Mouse (Mus musculus): ENCODE measurements around the gene Ascc1. TPM values are rescaled to one million over a fixed set of nuclear protein-coding genes. Genes with fewer than 3 reads are reported as not detected.

Gene Ascc1
- polyA plus RNA-seq, 1 experiment from 2014 or later, result 45.2 TPM

DNA sequence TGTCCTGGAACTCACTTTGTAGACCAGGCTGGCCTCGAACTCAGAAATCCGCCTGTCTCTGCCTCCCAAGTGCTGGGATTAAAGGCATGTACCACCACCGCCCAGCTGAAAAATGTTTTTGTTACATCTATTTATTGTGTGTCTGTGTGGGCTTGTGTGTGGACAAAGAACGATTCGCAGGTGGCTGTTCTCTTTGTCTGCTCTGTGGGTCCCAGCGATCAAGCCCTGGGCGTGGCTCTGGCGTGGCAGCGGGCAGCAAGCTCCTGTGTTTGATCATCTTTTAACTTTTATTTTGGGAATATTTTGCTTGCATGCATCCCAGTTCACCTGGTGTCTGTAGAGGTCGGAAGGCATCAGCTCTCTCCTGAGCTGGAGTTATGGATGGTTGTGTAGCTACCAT lies 48.0 kb downstream of the Ascc1 start:
- H3K36me3 ChIP-seq (ENCODE audit: control insufficient read depth, insufficient read depth, low read length), result no peaks in the 10 kb centered on the region
- 93% methylated on average over 10 of the region's 10 CpGs for whole genome bisulfite sequencing
- DNase-seq (ENCODE audit: low spot score), result no peak

DNA sequence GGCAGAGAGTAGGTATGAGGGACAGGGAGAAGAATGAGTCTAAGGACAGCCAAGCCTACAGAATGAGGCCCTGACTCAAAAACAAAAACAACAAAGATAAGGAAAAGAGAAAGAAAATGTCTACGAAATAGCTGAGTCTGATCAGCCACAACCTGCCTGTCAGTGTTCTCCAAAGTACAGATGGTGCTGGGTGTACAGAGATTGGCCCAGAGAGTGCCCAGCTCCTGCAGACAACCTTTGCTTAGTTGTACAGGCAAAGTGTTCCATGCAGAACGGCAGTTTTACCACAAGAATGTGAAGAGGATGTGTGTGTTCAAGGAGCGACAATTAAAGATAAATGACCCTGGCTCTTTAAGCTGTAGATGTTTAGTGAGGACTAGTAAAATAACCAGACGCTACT lies 50.5 kb downstream of the Ascc1 start:
- Histone ChIP-seq H3K4me2 (ENCODE audit: low read depth, severe bottlenecking) (no peak overlapping the region), H3K4me1 (ENCODE audit: control insufficient read depth, insufficient read depth, low read length) (no peaks in the 10 kb centered on the region), H3K27me3 (ENCODE audit: control insufficient read depth, insufficient read depth, low read length) (no peaks in the 10 kb centered on the region), H3K9me3 (ENCODE audit: control insufficient read depth, low read length) (no peaks in the 10 kb centered on the region), H3K36me3 (ENCODE audit: control insufficient read depth, insufficient read depth, low read length) (no peaks in the 10 kb centered on the region), H3K4me3 (ENCODE audit: low read depth, low read length) (no peak overlapping the region), H3K27ac (replicated peaks; ENCODE audit: low read depth, low read length) (no peak overlapping the region), H3K9ac (ENCODE audit: low read length) (no peak overlapping the region)
- WGBS, result 68% methylated on average over 4 of the region's 4 CpGs
- DNase-seq (ENCODE audit: low spot score) (no peak), ATAC-seq (ENCODE audit: insufficient number of reproducible peaks, low FRiP score, low TSS enrichment, low read depth) (no peak)

More for the DNA sequence above, 48.0 kb downstream of the Ascc1 start:
- Histone ChIP-seq H3K27me3 (ENCODE audit: control insufficient read depth, insufficient read depth, low read length) (no peaks in the 10 kb centered on the region), H3K9ac (ENCODE audit: low read length) (no peak overlapping the region), H3K9me3 (ENCODE audit: control insufficient read depth, low read length) (no peaks in the 10 kb centered on the region), H3K27ac (replicated peaks; ENCODE audit: low read depth, low read length) (no peak overlapping the region), H3K4me3 (ENCODE audit: low read depth, low read length) (no peak overlapping the region), H3K4me1 (ENCODE audit: control insufficient read depth, insufficient read depth, low read length) (no peaks in the 10 kb centered on the region), H3K4me2 (ENCODE audit: low read depth, severe bottlenecking) (no peak overlapping the region)
- no peak for ATAC-seq (ENCODE audit: insufficient number of reproducible peaks, low FRiP score, low TSS enrichment, low read depth)

DNA sequence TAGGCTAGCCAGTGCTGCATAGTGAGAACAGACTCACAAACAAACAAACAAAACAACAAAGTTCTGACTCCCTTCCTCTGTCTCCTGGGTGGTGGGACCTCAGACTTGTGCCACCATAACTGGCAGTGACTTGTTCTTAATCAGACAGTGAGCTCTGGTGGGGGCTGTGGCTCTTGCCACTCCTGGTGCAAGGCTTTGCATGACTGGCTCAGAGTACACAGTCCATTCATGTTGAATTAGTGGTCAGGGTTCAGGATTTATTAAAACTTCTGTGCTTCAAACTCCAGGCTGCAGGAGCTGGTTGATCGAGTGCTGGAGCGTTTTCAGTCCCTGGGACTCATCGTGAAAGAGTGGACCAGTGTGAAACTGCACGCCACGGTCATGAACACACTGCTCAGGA lies 59.6 kb downstream of the Ascc1 start:
- no peak for ATAC-seq (ENCODE audit: insufficient number of reproducible peaks, low FRiP score, low TSS enrichment, low read depth)
- Histone ChIP-seq H3K4me1 (ENCODE audit: control insufficient read depth, insufficient read depth, low read length) (no peaks in the 10 kb centered on the region), H3K4me3 (ENCODE audit: low read depth, low read length) (no peak overlapping the region), H3K9ac (ENCODE audit: low read length) (no peak overlapping the region), H3K27me3 (ENCODE audit: control insufficient read depth, insufficient read depth, low read length) (no peaks in the 10 kb centered on the region), H3K4me2 (ENCODE audit: low read depth, severe bottlenecking) (no peak overlapping the region), H3K27ac (replicated peaks; ENCODE audit: low read depth, low read length) (no peak overlapping the region), H3K36me3 (ENCODE audit: control insufficient read depth, insufficient read depth, low read length) (no peaks in the 10 kb centered on the region), H3K9me3 (ENCODE audit: control insufficient read depth, low read length) (no peaks in the 10 kb centered on the region)
- 89% methylated on average over 5 of the region's 5 CpGs for WGBS
- no peak for DNase-seq (ENCODE audit: low spot score)

DNA sequence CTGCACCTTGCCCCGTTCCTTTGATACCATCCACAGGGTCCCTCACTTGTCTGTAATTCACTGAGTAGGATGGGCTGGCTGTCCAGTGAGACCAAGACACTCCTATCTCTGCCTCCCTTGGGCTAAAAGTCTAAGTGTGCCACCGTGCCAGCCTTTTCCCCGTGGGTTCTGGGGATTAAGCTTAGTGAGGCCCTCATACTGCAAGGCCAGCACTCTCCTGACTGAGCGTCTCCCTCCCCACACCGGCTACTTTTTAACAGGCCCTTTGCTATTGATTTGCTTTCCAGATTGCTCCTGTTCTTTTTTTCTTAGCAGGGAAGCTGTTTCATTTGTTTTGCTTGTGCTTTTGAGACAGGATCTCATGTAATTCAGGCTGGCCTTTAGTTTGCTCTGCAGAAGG lies 60.3 kb downstream of the Ascc1 start:
- DNase-seq (ENCODE audit: low spot score) (no peak), ATAC-seq (ENCODE audit: insufficient number of reproducible peaks, low FRiP score, low TSS enrichment, low read depth) (no peak)
- Histone ChIP-seq H3K4me2 (ENCODE audit: low read depth, severe bottlenecking) (no peak overlapping the region), H3K4me3 (ENCODE audit: low read depth, low read length) (no peak overlapping the region), H3K27me3 (ENCODE audit: control insufficient read depth, insufficient read depth, low read length) (no peaks in the 10 kb centered on the region), H3K36me3 (ENCODE audit: control insufficient read depth, insufficient read depth, low read length) (no peaks in the 10 kb centered on the region), H3K27ac (replicated peaks; ENCODE audit: low read depth, low read length) (no peak overlapping the region), H3K9ac (ENCODE audit: low read length) (no peak overlapping the region), H3K9me3 (ENCODE audit: control insufficient read depth, low read length) (no peaks in the 10 kb centered on the region), H3K4me1 (ENCODE audit: control insufficient read depth, insufficient read depth, low read length) (no peaks in the 10 kb centered on the region)
- WGBS, result 42% methylated on average over 5 of the region's 5 CpGs

DNA sequence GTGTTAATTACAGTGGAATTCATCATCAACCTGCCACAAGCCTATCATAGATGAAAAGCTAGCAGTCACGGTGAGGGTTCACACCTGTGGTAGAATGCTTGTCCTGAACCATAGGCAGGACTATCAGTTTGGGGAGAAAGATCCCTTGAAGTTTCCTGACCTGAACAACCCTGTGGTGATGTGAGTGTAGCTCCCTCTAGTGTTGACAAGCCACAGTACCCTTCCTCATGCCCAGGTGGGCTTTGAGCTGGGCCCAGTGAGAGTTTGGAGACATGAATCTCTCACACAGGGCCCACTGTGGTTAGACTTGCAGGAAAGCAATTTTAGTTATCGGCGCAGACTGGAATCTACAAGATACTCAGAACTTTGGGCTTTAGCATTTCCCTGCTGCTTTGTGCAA lies 63.9 kb downstream of the Ascc1 start:
- no peak overlapping the region for H3K4me3 ChIP-seq (ENCODE audit: low read depth, low read length)
- 61% methylated on average over 3 of the region's 3 CpGs for WGBS
- no peaks in the 10 kb centered on the region for H3K36me3 ChIP-seq (ENCODE audit: control insufficient read depth, insufficient read depth, low read length)
- H3K9ac ChIP-seq (ENCODE audit: low read length), result no peak overlapping the region
- H3K4me2 ChIP-seq (ENCODE audit: low read depth, severe bottlenecking), result no peak overlapping the region
- no peak overlapping the region for H3K27ac ChIP-seq (replicated peaks; ENCODE audit: low read depth, low read length)
- no peaks in the 10 kb centered on the region for H3K4me1 ChIP-seq (ENCODE audit: control insufficient read depth, insufficient read depth, low read length)
- no peaks in the 10 kb centered on the region for H3K27me3 ChIP-seq (ENCODE audit: control insufficient read depth, insufficient read depth, low read length)
- ATAC-seq (ENCODE audit: insufficient number of reproducible peaks, low FRiP score, low TSS enrichment, low read depth), result no peak
- no peaks in the 10 kb centered on the region for H3K9me3 ChIP-seq (ENCODE audit: control insufficient read depth, low read length)
- DNase-seq (ENCODE audit: low spot score), result peak; percentile 58

DNA sequence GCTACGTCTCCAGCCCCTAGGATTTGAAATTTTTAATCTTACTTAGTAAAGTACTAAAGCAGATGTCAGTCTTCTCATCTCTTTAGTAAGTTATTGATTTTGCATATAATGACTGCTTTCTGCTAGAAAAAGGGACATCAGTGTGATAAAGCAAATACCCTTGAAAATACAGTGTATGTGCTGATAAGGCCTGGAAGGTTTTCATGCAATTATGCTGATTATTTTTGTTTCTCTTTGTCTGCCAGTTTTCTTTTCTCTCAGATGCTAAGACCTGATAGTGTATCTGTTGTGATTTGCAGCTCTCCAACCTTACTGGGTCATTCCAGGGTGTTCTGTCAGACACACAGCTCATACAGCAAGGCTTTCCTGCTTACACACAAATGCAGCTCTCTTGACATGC lies 72.6 kb downstream of the Ascc1 start:
- Histone ChIP-seq H3K27ac (replicated peaks; ENCODE audit: low read depth, low read length) (no peak overlapping the region), H3K4me3 (ENCODE audit: low read depth, low read length) (no peak overlapping the region), H3K9me3 (ENCODE audit: control insufficient read depth, low read length) (no peaks in the 10 kb centered on the region), H3K36me3 (ENCODE audit: control insufficient read depth, insufficient read depth, low read length) (no peaks in the 10 kb centered on the region), H3K9ac (ENCODE audit: low read length) (no peak overlapping the region), H3K27me3 (ENCODE audit: control insufficient read depth, insufficient read depth, low read length) (no peaks in the 10 kb centered on the region), H3K4me2 (ENCODE audit: low read depth, severe bottlenecking) (no peak overlapping the region), H3K4me1 (ENCODE audit: control insufficient read depth, insufficient read depth, low read length) (peaks cover 4% of the 10 kb centered on the region)
- 81% methylated on average over 1 of the region's 1 CpGs for WGBS
- ATAC-seq (ENCODE audit: insufficient number of reproducible peaks, low FRiP score, low TSS enrichment, low read depth), result no peak
- DNase-seq (ENCODE audit: low spot score), result no peak

DNA sequence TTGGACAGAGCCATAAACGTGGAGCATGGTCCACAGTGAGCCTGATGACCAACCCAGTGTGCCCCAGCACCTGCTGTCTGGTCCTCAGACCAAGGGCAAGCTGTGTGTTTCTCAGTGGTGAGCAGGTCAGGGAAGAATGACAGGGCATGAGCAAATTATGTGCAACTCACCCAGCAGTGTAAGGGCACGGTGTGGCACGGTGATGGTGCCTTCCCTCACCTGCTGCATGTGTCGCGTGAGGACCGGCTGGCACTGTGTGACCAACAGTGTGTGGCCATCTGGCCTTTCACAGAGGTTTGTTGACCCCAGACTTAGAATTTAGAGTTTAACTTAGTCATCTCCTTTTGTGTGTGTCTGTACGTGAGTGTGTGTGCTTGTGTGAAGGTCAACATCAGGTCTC lies 74.6 kb downstream of the Ascc1 start:
- H3K4me2 ChIP-seq (ENCODE audit: low read depth, severe bottlenecking), result no peak overlapping the region
- DNase-seq (ENCODE audit: low spot score) (no peak), ATAC-seq (ENCODE audit: insufficient number of reproducible peaks, low FRiP score, low TSS enrichment, low read depth) (no peak)
- no peak overlapping the region for H3K27ac ChIP-seq (replicated peaks; ENCODE audit: low read depth, low read length)
- H3K4me1 ChIP-seq (ENCODE audit: control insufficient read depth, insufficient read depth, low read length), result peaks cover 22% of the 10 kb centered on the region
- no peaks in the 10 kb centered on the region for H3K27me3 ChIP-seq (ENCODE audit: control insufficient read depth, insufficient read depth, low read length)
- H3K9ac ChIP-seq (ENCODE audit: low read length), result no peak overlapping the region
- WGBS, result 92% methylated on average over 7 of the region's 7 CpGs
- no peaks in the 10 kb centered on the region for H3K9me3 ChIP-seq (ENCODE audit: control insufficient read depth, low read length)
- H3K36me3 ChIP-seq (ENCODE audit: control insufficient read depth, insufficient read depth, low read length), result no peaks in the 10 kb centered on the region
- no peak overlapping the region for H3K4me3 ChIP-seq (ENCODE audit: low read depth, low read length)

DNA sequence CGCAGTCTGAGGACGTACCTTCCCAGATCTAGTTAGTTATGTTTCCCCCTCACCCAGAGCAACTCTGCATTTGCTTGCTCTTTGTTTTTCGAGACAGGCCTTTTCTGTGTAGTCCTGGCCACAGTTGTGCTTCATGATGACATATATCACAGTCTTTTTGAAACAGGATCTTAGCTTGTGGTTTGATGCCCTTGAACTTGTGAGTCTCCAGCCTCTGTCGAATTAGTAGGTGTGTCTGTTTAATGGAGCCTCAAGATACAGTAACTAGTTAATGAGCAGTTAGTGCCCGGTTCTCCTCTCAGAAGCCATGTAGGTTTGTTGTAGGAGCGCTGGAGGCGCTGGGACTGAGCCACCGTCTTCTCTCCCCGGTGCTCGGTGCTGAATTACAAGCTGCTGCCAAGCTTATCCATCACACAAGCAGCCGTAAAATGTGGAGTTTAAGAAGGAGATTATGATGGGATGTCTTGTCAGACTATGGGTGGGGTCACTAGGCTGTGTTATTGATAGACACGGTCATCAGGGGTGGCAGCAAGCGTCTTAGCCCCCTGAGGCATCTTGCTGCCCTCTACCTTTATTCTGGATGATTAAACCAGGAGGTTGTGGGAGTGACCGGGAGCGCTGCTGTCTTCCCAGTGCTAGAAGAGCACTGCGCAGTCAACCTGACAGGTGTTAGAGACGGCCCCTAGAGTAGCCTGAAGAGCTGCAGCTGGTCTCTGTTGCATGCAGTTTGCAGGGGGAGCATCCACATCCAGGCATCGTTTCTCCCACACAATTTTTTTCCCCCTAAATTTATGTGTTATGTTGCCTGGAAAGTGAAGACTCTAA lies 75.3 kb downstream of the Ascc1 start:
- DNase-seq (ENCODE audit: low spot score) (no peak), ATAC-seq (ENCODE audit: insufficient number of reproducible peaks, low FRiP score, low TSS enrichment, low read depth) (no peak)
- no peak overlapping the region for H3K4me3 ChIP-seq (ENCODE audit: low read depth, low read length)
- H3K9me3 ChIP-seq (ENCODE audit: control insufficient read depth, low read length), result no peaks in the 10 kb centered on the region
- no peak overlapping the region for H3K27ac ChIP-seq (replicated peaks; ENCODE audit: low read depth, low read length)
- H3K9ac ChIP-seq (ENCODE audit: low read length), result no peak overlapping the region
- H3K4me1 ChIP-seq (ENCODE audit: control insufficient read depth, insufficient read depth, low read length), result peaks cover 22% of the 10 kb centered on the region
- H3K4me2 ChIP-seq (ENCODE audit: low read depth, severe bottlenecking), result no peak overlapping the region
- no peaks in the 10 kb centered on the region for H3K27me3 ChIP-seq (ENCODE audit: control insufficient read depth, insufficient read depth, low read length)
- H3K36me3 ChIP-seq (ENCODE audit: control insufficient read depth, insufficient read depth, low read length), result no peaks in the 10 kb centered on the region
- 67% methylated on average over 18 of the region's 18 CpGs for WGBS

DNA sequence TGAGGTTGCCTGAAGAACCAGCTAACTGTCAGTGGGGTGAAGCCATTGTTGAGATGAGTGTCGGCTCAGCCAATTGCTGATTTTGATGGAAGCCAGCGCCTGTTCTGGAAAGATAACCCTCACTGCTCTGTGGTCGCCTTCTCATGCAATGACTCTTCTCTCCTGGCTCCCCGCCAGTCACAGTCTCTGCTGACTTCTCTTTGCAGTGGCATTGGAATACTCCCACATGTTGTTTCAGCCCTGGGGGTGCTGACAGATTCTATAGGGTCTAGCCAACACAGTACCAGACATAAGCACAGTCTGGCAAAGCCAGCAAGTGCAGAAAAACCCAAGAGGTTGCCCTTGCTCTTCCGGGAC lies 75.9 kb downstream of the Ascc1 start:
- Histone ChIP-seq H3K9me3 (ENCODE audit: control insufficient read depth, low read length) (no peaks in the 10 kb centered on the region), H3K4me3 (ENCODE audit: low read depth, low read length) (no peak overlapping the region), H3K4me2 (ENCODE audit: low read depth, severe bottlenecking) (no peak overlapping the region), H3K4me1 (ENCODE audit: control insufficient read depth, insufficient read depth, low read length) (peaks cover 22% of the 10 kb centered on the region), H3K36me3 (ENCODE audit: control insufficient read depth, insufficient read depth, low read length) (no peaks in the 10 kb centered on the region), H3K27me3 (ENCODE audit: control insufficient read depth, insufficient read depth, low read length) (no peaks in the 10 kb centered on the region), H3K27ac (replicated peaks; ENCODE audit: low read depth, low read length) (no peak overlapping the region), H3K9ac (ENCODE audit: low read length) (no peak overlapping the region)
- ATAC-seq (ENCODE audit: insufficient number of reproducible peaks, low FRiP score, low TSS enrichment, low read depth) (no peak), DNase-seq (ENCODE audit: low spot score) (no peak)
- 75% methylated on average over 5 of the region's 5 CpGs for WGBS
